Mouse (Mus musculus) CH12.LX (cell line): ENCODE data around the gene A3galt2. TPM values are rescaled to one million over a fixed set of nuclear protein-coding genes. Genes with fewer than 3 reads are reported as not detected.
A peak's percentile ranks its signal among the peaks of the same experiment; 100 is the strongest.

Experiments used
- DNase-seq: peaks from one replicate; pipeline ENCODE4 v3.0.0-alpha.2; 2013; ENCODE audit errors: extremely low read depth
- H3K27ac ChIP-seq: 2 replicates; pipeline ENCODE4 v1.5.1; 2012; ENCODE audit warnings: low read depth, mild to moderate bottlenecking, control low read depth, moderate library complexity; ENCODE audit not compliant: insufficient read depth
- H3K27me3 ChIP-seq: replicated peaks from 2 replicates; pipeline ENCODE3; 2012; ENCODE audit warnings: inconsistent platforms
- H3K36me3 ChIP-seq, 2 experiments: replicated peaks in 1 of 2; 2 replicates each; pipeline versions ENCODE3 to v1.6.1; 2012; ENCODE audit warnings: inconsistent platforms in 1 of 2, low read length in 1 of 2, mild to moderate bottlenecking in 1 of 2, mixed read lengths in 1 of 2, moderate library complexity in 1 of 2; ENCODE audit not compliant: control insufficient read depth in 1 of 2, insufficient read depth in 1 of 2
- H3K4me1 ChIP-seq, 2 experiments: 2 replicates each; pipeline ENCODE4 v1.6.1; 2012; ENCODE audit warnings: inconsistent platforms in 1 of 2, moderate library complexity in 1 of 2; ENCODE audit not compliant: insufficient read depth in 2 of 2, control insufficient read depth in 1 of 2
- H3K4me2 ChIP-seq: 2 replicates; pipeline ENCODE4 v1.6.1; 2012; ENCODE audit warnings: low read depth, mild to moderate bottlenecking, control low read depth; ENCODE audit not compliant: poor library complexity, insufficient read depth, severe bottlenecking
- H3K4me3 ChIP-seq, 3 experiments: fragments of 150-350 bp in 1 of 3; sonication (generic) in 1 of 3; replicated peaks in 1 of 3; 2 replicates each; pipeline versions ENCODE3 to v1.5.1; 2011 to 2012; ENCODE audit warnings: low read depth in 2 of 3, low read length in 2 of 3, mild to moderate bottlenecking in 2 of 3, moderate library complexity in 2 of 3, control low read depth in 1 of 3, improper control_type of control experiment in 1 of 3, inconsistent platforms in 1 of 3, mixed read lengths in 1 of 3; ENCODE audit not compliant: poor library complexity in 1 of 3
- H3K79me2 ChIP-seq: replicated peaks from 2 replicates; pipeline ENCODE4 v1.6.1; 2012; ENCODE audit warnings: mild to moderate bottlenecking, moderate library complexity; ENCODE audit not compliant: control insufficient read depth, poor library complexity, insufficient read depth, severe bottlenecking; ENCODE audit errors: extremely low read depth
- H3K9ac ChIP-seq: 2 replicates; pipeline ENCODE4 v1.6.1; 2012; ENCODE audit warnings: low read depth, mild to moderate bottlenecking, control low read depth, moderate library complexity; ENCODE audit not compliant: insufficient read depth
- H3K9me3 ChIP-seq: replicated peaks from 2 replicates; pipeline ENCODE3; 2012; ENCODE audit warnings: low read length, inconsistent platforms, mixed read lengths
- BHLHE40 ChIP-seq: IDR thresholded peaks from 2 replicates; pipeline ENCODE4 v1.6.1; 2011; ENCODE audit warnings: mild to moderate bottlenecking, low read depth, low read length, improper control_type of control experiment
- CHD1 ChIP-seq: IDR thresholded peaks from 2 replicates; pipeline ENCODE4 v1.6.1; 2012; ENCODE audit warnings: low read depth, low read length, improper control_type of control experiment, inconsistent platforms
- CHD2 ChIP-seq: IDR thresholded peaks from 2 replicates; pipeline ENCODE4 v1.6.1; 2011; ENCODE audit warnings: low read length, improper control_type of control experiment
- E2F4 ChIP-seq: IDR thresholded peaks from 2 replicates; pipeline ENCODE4 v1.6.1; 2011; ENCODE audit warnings: low read depth, low read length, improper control_type of control experiment; ENCODE audit not compliant: insufficient replicate concordance
- ELF1 ChIP-seq: IDR thresholded peaks from 2 replicates; pipeline ENCODE4 v1.6.1; 2014; ENCODE audit warnings: low read depth, mild to moderate bottlenecking, inconsistent platforms, low read length, improper control_type of control experiment
- EP300 ChIP-seq: IDR thresholded peaks from 2 replicates; pipeline ENCODE4 v1.6.1; 2011; ENCODE audit warnings: low read length, improper control_type of control experiment
- IRF4 ChIP-seq: IDR thresholded peaks from 2 replicates; pipeline ENCODE4 v1.6.1; 2014; ENCODE audit warnings: low read depth, mild to moderate bottlenecking, inconsistent platforms, low read length, improper control_type of control experiment
- JUN ChIP-seq: IDR thresholded peaks from 2 replicates; pipeline ENCODE4 v1.6.1; 2011; ENCODE audit warnings: low read depth, mild to moderate bottlenecking, low read length, improper control_type of control experiment, moderate library complexity; ENCODE audit not compliant: insufficient read depth
- KAT2A ChIP-seq: IDR thresholded peaks from 2 replicates; pipeline ENCODE4 v1.6.1; 2012; ENCODE audit warnings: low read length, improper control_type of control experiment, inconsistent platforms; ENCODE audit not compliant: insufficient replicate concordance
- MAFK ChIP-seq: IDR thresholded peaks from 2 replicates; pipeline ENCODE4 v1.6.1; 2011; ENCODE audit warnings: low read length, improper control_type of control experiment; ENCODE audit not compliant: insufficient replicate concordance
- MAX ChIP-seq: IDR thresholded peaks from 2 replicates; pipeline ENCODE4 v1.6.1; 2011; ENCODE audit warnings: low read length, improper control_type of control experiment
- MAZ ChIP-seq: IDR thresholded peaks from 2 replicates; pipeline ENCODE4 v1.6.1; 2012; ENCODE audit warnings: low read depth, mild to moderate bottlenecking, inconsistent platforms, low read length, improper control_type of control experiment, moderate library complexity
- NELFE ChIP-seq: IDR thresholded peaks from 2 replicates; pipeline ENCODE4 v1.6.1; 2011; ENCODE audit warnings: low read depth, low read length, improper control_type of control experiment
- PAX5 ChIP-seq: IDR thresholded peaks from 2 replicates; pipeline ENCODE4 v1.6.1; 2012; ENCODE audit warnings: low read length, inconsistent platforms, mixed read lengths
- POLR2A ChIP-seq: IDR thresholded peaks from 2 replicates; pipeline ENCODE4 v1.6.1; 2011; ENCODE audit warnings: low read depth, mild to moderate bottlenecking, improper control_type of control experiment, low read length
- POLR2AphosphoS2 ChIP-seq: IDR thresholded peaks from 2 replicates; pipeline ENCODE4 v1.6.1; 2011; ENCODE audit warnings: low read depth, low read length, improper control_type of control experiment
- RAD21 ChIP-seq: IDR thresholded peaks from 2 replicates; pipeline ENCODE4 v1.6.1; 2011; ENCODE audit warnings: low read depth, mild to moderate bottlenecking, low read length, improper control_type of control experiment, moderate library complexity
- RCOR1 ChIP-seq: conservative IDR thresholded peaks from 2 replicates; pipeline ENCODE4 v1.6.1; 2012; ENCODE audit warnings: low read depth, mild to moderate bottlenecking, inconsistent platforms, low read length, improper control_type of control experiment
- SIN3A ChIP-seq: IDR thresholded peaks from 2 replicates; pipeline ENCODE4 v1.6.1; 2012; ENCODE audit warnings: low read length, improper control_type of control experiment, inconsistent platforms
- SMC3 ChIP-seq: IDR thresholded peaks from 2 replicates; pipeline ENCODE4 v1.6.1; 2011; ENCODE audit warnings: low read depth, low read length, improper control_type of control experiment
- TBP ChIP-seq: conservative IDR thresholded peaks from 2 replicates; pipeline ENCODE4 v1.6.1; 2011; ENCODE audit warnings: low read depth, low read length, improper control_type of control experiment
- TCF12 ChIP-seq: IDR thresholded peaks from 2 replicates; pipeline ENCODE4 v1.6.1; 2014; ENCODE audit warnings: low read depth, mild to moderate bottlenecking, inconsistent platforms, low read length, improper control_type of control experiment
- UBTF ChIP-seq: IDR thresholded peaks from 2 replicates; pipeline ENCODE4 v1.6.1; 2012; ENCODE audit warnings: low read depth, mild to moderate bottlenecking, inconsistent platforms, low read length, improper control_type of control experiment, moderate library complexity
- USF1 ChIP-seq: IDR thresholded peaks from 2 replicates; pipeline ENCODE4 v1.6.1; 2014; ENCODE audit warnings: low read depth, mild to moderate bottlenecking, inconsistent platforms, low read length, improper control_type of control experiment
- ZC3H11A ChIP-seq: IDR thresholded peaks from 2 replicates; pipeline ENCODE4 v1.6.1; 2012; ENCODE audit warnings: low read depth, mild to moderate bottlenecking, inconsistent platforms, low read length, improper control_type of control experiment
- ZMIZ1 ChIP-seq: IDR thresholded peaks from 2 replicates; pipeline ENCODE4 v1.6.1; 2012; ENCODE audit warnings: low read depth, mild to moderate bottlenecking, inconsistent platforms, low read length, improper control_type of control experiment
- ZNF384 ChIP-seq: IDR thresholded peaks from 2 replicates; pipeline ENCODE4 v1.6.1; 2012; ENCODE audit warnings: low read depth, low read length, improper control_type of control experiment, inconsistent platforms
- dilution Hi-C: fragments of 300-500 bp; cut with MboI; formaldehyde crosslinking; loops from 2 replicates; pipeline ENCODE4 v1.14.3; 2020; ENCODE audit warnings: low sequenced_read_pairs; ENCODE audit not compliant: extremely low pct_unique_long_range_greater_than_20kb, extremely low pct_ligation_motif_present
- in situ Hi-C: fragments of 300-500 bp; cut with MboI; formaldehyde crosslinking; loops from 3 replicates; pipeline ENCODE4 v1.14.3; 2019; ENCODE audit warnings: low sequenced_read_pairs, low pct_ligation_motif_present, low pct_unique_long_range_greater_than_20kb, mixed read lengths
- polyA plus RNA-seq: library from polyadenylated mRNA; unstranded; fragments of >175 nt; gene quantifications from 2 replicates; pipeline ENCODE4 v1.2.1, GENCODE M21; 2012; ENCODE audit warnings: low read depth; ENCODE audit not compliant: insufficient read length
- total RNA-seq, 2 experiments: library from RNA; depleted of rRNA; stranded (reverse); fragments of 300-350 nt in 1 of 2; fragments of >200 nt in 1 of 2; gene quantifications; 2 replicates each; pipeline ENCODE4 v1.2.3; 2012 to 2014

The A3galt2 gene
- total and polyA plus RNA-seq, 3 experiments = 0.04 to 0.11 TPM; not detected in 1

DNA sequence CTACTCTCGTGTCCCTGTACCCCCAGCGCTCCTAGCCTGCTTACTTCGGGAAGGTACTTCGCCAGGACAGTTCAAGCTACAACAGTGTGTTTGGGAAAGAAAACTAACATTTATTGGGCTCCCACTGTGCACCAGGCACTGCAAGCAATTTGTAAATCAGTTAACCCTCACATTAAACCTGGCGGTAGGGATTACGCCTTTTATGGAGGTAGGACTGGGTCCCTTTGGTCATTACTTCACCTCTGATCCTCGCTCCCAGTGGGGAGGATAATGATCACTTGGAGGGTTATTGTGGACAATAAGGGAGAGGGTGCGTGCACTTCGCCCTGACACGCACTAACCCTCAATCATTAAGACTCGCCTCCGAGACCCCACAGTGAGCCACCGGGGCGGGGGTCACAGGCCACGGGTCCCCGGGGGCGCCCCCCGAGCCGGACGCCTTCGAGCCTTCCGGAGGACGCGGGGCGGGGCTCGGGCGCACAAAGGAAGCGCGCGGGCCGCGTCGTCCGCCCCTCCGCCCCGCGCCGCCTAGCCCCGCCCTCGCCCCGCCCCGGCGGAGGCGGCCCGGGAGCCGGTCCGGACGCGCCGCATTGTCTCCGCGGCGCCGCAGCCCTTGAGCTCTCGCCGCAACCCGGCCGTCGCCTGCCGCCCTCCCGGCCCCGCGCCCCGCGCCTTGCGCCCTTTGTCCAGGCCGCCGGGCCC lies 28.0 kb upstream of the A3galt2 start:
- Histone ChIP-seq H3K9me3 (no peaks in the 10 kb centered on the region), H3K27me3 (no peaks in the 10 kb centered on the region), H3K4me3 (peak overlapping the region; percentile 79 to 89 (median 88)), H3K4me1 (peaks cover 4 to 30% of the 10 kb centered on the region in 2 experiments), H3K9ac (peak overlapping the region; percentile 94), H3K27ac (no peak overlapping the region), H3K79me2 (peaks cover 37% of the 10 kb centered on the region), H3K4me2 (peak overlapping the region; percentile 48), H3K36me3 (peaks cover 4 to 42% of the 10 kb centered on the region in 2 experiments)
- dilution Hi-C loops = no loop called here
- in situ Hi-C loops = no loop called here
- TF ChIP-seq SIN3A = peak; percentile 14; the same call in 1 of the 2 replicates
- TF ChIP-seq ELF1 = peak; percentile 63
- TF ChIP-seq TBP = 0 out of 2 replicates have a peak, but pooled peaks have one; percentile 9
- TF ChIP-seq RCOR1 = no peak
- TF ChIP-seq EP300 = peak; percentile 33; the same call in 1 of the 2 replicates
- no peak for TF ChIP-seq E2F4
- TF ChIP-seq POLR2A = peak; percentile 74
- no peak for TF ChIP-seq MAX
- no peak for TF ChIP-seq BHLHE40
- peak; percentile 68; the same call in 1 of the 2 replicates for TF ChIP-seq TCF12
- no peak for TF ChIP-seq IRF4
- no peak for TF ChIP-seq UBTF
- TF ChIP-seq SMC3 = no peak
- TF ChIP-seq MAZ = peak; percentile 62; the same call in 1 of the 2 replicates
- TF ChIP-seq JUN = no peak
- TF ChIP-seq NELFE = peak; percentile 66
- DNase-seq = peak; percentile 56

DNA sequence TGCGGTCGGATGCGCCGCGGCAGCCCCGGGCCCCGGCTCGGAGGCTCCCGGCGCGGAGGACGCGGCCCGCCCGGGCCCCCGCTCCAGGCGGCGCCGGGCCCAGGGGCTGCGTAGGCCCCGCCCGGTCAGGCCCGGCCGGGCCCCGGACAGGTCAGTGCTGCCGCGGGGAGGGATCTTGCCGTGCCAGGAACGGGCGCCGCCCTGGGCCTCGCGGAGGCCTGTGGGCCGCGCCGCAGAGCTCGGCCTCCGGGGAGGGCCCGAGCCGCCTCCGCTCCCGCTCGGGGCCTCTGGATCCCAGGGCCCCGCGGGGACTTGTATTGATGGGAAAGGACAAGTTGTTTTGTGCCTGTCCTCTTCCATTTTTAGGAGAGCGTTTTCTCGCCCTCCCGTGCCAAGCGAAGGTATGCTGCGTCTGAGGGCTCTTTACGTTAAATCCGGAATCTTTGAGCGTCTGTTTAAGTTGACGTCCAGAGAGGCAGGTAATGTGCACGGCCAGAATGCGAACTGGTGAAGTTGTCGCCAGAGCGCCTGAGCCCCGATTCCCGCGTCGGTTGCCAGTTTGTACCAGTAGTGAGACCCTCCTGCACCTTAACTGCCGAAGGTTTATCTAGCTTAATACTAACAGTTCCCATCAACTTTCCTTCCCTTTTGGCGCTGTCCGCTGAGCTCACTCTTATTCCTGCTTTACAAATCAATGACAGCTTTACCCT lies 27.3 kb upstream of the A3galt2 start:
- in situ Hi-C loops (no loop called here), dilution Hi-C loops (no loop called here)
- peaks cover 2 to 40% of the 10 kb centered on the region in 2 experiments for H3K36me3 ChIP-seq
- H3K79me2 ChIP-seq = peaks cover 43% of the 10 kb centered on the region
- no peaks in the 10 kb centered on the region for H3K9me3 ChIP-seq
- no peaks in the 10 kb centered on the region for H3K27me3 ChIP-seq
- peak overlapping the region; percentile 46; the same call in 1 of the 2 replicates for H3K27ac ChIP-seq
- peaks cover 4 to 34% of the 10 kb centered on the region in 2 experiments for H3K4me1 ChIP-seq
- H3K4me2 ChIP-seq = peak overlapping the region; percentile 70
- no peak for TF ChIP-seq EP300
- TF ChIP-seq CHD1 = peak; percentile 42; the same call in 1 of the 2 replicates
- TF ChIP-seq ZMIZ1 = no peak
- no peak for TF ChIP-seq CHD2
- TF ChIP-seq MAFK = no peak
- no peak for TF ChIP-seq USF1
- no peak for TF ChIP-seq RAD21
- TF ChIP-seq PAX5 = no peak
- peak; percentile 91; the same call in 1 of the 2 replicates for TF ChIP-seq UBTF
- no peak for TF ChIP-seq ZNF384
- TF ChIP-seq POLR2A = no peak
- TF ChIP-seq TCF12 = no peak
- no peak for TF ChIP-seq ZC3H11A
- no peak; the same call in 1 of the 2 replicates for TF ChIP-seq POLR2AphosphoS2
- no peak for TF ChIP-seq KAT2A
- TF ChIP-seq MAZ = no peak
- H3K4me3 ChIP-seq = peak overlapping the region; percentile 79 to 89 (median 88)
- DNase-seq = no peak
- peak overlapping the region; percentile 94 for H3K9ac ChIP-seq
